Mouse (Mus musculus) brown adipose tissue, adult 24 weeks (tissue): ENCODE measurements at regions not wholly inside any gene's neighbourhood (a gene's known extent, or its start where the extent isn't known, plus 50 kb on each side); places are given as distances from the start of the nearest gene placed in this dataset.
"Not testable (repeated sequence)": the region's sequence is repeated elsewhere in the genome, so short reads cannot be mapped to it uniquely, and the experiment has no call there.

ENCODE experiments used
- H3K27ac ChIP-seq: fragments of 200-500 bp; replicated peaks from 2 replicates; pipeline ENCODE4 v1.5.1; 2012; ENCODE audit warnings: low read depth, mild to moderate bottlenecking, low read length
- H3K4me1 ChIP-seq: fragments of 200-500 bp; 2 replicates; pipeline ENCODE4 v1.6.1; 2012; ENCODE audit warnings: low read length, mixed read lengths; ENCODE audit not compliant: control insufficient read depth, insufficient read depth, insufficient read length
- H3K4me3 ChIP-seq: fragments of 200-500 bp; 2 replicates; pipeline ENCODE4 v1.5.1; 2012; ENCODE audit warnings: low read depth, mild to moderate bottlenecking, low read length, moderate library complexity; ENCODE audit not compliant: insufficient read depth

DNA sequence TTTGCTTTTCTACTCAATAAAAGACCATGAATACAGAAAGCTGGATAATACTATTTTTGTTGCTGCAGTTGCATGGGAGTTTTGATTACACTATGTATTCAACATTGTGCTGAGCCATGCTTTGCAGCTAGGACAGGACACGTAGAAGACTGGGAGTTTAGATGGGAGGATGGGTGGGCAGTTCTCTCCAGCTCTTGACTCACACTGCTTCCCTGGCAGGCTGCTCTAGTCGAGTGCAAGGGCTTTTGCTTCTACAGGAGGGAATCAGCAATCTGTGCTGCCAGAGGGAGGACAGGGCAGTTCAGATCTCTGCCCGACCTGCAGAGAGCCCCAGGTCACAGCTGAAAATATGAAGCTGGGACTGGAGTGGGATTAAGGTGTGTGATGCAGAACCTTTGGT lies 135.3 kb upstream of the Camk1g start:
- no peak overlapping the region for H3K4me3 ChIP-seq
- H3K27ac ChIP-seq, result no peak overlapping the region
- no peaks in the 10 kb centered on the region for H3K4me1 ChIP-seq

- no peak overlapping the region for H3K27ac ChIP-seq
- H3K4me3 ChIP-seq, result no peak overlapping the region
- H3K4me1 ChIP-seq, result no peaks in the 10 kb centered on the region
Observed at GRCm38 (mm10) chr1:193504611-193505010, 134.5 kb upstream of the Camk1g start.

GRCm38 (mm10) chr1:193503624-193504325 lies 133.7 kb upstream of the Camk1g start:
- Histone ChIP-seq H3K27ac (no peak overlapping the region), H3K4me3 (no peak overlapping the region), H3K4me1 (no peaks in the 10 kb centered on the region)

DNA sequence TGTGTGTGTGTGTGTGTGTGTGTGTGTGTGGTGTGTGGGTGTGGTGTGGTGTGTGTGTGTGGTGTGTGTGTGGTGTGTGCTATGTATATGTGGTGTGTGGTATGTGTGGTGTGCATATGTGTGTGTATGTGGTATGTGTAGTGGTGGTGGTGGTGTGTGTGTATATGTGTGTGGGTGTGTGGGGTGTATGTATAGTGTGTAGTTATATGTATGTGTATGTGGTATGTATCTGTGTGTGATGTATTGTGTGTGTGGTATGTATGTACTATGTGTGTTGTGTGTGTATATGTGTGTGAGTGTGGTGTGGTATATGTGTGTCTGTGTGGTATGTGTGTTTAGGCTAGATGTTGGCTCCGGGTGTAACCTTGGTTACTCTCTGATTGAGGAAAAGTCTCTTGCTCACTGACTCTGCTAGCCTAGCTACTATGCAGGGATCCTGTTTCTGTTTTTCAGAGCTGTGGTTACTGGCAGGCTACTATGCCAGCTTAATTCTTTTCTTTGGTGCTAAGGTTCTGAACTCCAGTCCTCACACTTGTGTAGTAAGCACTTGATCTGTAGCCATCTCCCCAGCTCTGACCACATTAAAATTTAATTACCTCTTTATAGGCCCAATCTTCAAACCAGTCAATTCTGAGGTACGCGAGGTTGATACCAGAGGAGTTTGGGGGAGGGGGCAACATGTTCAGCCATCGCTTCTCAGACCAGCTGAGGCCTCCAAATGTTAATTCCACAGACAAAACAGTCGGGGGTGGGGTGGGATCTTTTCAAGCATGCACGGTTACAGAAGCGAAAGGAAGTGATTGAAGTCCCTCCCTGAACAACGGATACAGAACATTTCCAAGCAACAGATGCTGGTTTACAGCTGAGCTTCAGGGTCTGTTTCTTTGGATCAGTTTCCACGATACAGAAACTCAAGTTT lies 126.4 kb upstream of the Camk1g start:
- Histone ChIP-seq H3K4me1 (no peaks in the 10 kb centered on the region), H3K27ac (no peak overlapping the region), H3K4me3 (no peak overlapping the region)

DNA sequence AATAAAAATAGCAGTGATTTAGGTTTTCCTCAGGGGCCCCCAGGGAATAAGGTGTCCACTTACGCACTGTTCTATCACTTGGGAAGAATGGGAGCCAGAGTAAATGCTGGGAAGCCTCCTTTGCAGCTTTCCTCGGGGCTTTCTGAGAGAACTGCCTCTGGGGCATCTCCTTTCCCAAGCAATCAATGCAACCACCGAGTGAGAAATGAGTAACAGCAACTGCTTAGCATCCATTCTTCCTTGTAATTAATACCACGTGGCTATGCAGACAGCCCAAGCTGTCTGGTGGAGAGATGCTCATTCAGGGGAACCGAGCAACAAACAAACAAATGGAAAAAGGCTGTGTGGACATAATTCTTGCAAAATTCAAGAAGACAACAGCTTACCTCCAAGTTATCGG lies 117.9 kb upstream of the Camk1g start:
- no peaks in the 10 kb centered on the region for H3K4me1 ChIP-seq
- H3K4me3 ChIP-seq, result no peak overlapping the region
- H3K27ac ChIP-seq, result no peak overlapping the region

GRCm38 (mm10) chr1:193486668-193487067 lies 116.6 kb upstream of the Camk1g start:
- H3K4me3 ChIP-seq, H3K4me1 ChIP-seq, H3K27ac ChIP-seq: not testable (repeated sequence)

DNA sequence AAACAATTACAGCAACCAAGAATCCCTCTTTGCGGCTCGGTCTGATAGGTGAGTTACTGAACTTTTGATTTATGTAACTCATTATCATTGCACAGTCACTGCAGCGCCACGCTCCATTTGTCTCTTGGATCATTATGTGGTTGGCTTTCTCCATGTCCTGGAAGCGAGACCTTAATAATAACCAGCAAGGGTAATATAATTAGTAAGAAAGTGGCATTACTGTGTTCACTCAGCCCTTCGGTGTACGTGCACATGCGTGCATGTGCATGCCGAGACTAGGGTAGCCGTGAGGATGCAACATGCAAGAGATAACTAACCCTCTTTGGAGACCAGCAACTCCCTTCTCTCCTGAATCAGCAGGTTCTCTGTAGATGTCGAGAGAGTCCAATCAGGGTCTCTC lies 114.9 kb upstream of the Camk1g start:
- Histone ChIP-seq H3K4me3 (no peak overlapping the region), H3K27ac (no peak overlapping the region), H3K4me1 (no peaks in the 10 kb centered on the region)

GRCm38 (mm10) chr1:193477298-193477697 lies 107.2 kb upstream of the Camk1g start:
- Histone ChIP-seq H3K4me1 (no peaks in the 10 kb centered on the region), H3K4me3 (no peak overlapping the region), H3K27ac (no peak overlapping the region)

GRCm38 (mm10) chr1:193476805-193477204 lies 106.7 kb upstream of the Camk1g start:
- H3K4me3 ChIP-seq, result no peak overlapping the region

GRCm38 (mm10) chr1:193466306-193466705 lies 96.2 kb upstream of the Camk1g start:
- Histone ChIP-seq H3K4me3 (no peak overlapping the region), H3K27ac (no peak overlapping the region), H3K4me1 (no peaks in the 10 kb centered on the region)

More at GRCm38 (mm10) chr1:193476805-193477204, 106.7 kb upstream of the Camk1g start:
- H3K4me1 ChIP-seq, result no peaks in the 10 kb centered on the region
- H3K27ac ChIP-seq, result no peak overlapping the region

- H3K4me3 ChIP-seq, result no peak overlapping the region
- no peaks in the 10 kb centered on the region for H3K4me1 ChIP-seq
- no peak overlapping the region for H3K27ac ChIP-seq
Observed at GRCm38 (mm10) chr1:193459735-193460134, 89.6 kb upstream of the Camk1g start.

GRCm38 (mm10) chr1:193457908-193458307 lies 87.8 kb upstream of the Camk1g start:
- Histone ChIP-seq H3K4me1 (no peaks in the 10 kb centered on the region), H3K27ac (no peak overlapping the region), H3K4me3 (no peak overlapping the region)

DNA sequence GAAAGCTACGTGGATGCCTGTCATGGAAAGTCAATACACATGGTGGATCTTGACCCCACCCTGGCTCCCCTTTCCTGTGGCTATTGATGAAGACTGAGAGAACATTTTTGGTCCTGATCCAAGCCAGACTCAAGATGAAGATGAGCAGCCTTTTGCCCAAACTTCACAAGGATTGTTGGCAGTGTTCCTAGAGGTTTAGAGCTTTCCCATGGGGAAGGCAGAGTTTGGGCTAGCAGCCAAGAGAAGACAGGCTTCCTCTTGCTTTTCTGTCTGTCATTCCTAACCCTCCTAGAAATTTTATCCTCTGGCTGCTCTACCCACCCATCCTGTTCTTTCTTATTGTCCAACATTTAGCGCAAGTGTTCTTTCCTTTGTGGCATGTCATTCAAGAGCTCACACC lies 83.6 kb upstream of the Camk1g start:
- Histone ChIP-seq H3K4me1 (no peaks in the 10 kb centered on the region), H3K27ac (no peak overlapping the region), H3K4me3 (no peak overlapping the region)

DNA sequence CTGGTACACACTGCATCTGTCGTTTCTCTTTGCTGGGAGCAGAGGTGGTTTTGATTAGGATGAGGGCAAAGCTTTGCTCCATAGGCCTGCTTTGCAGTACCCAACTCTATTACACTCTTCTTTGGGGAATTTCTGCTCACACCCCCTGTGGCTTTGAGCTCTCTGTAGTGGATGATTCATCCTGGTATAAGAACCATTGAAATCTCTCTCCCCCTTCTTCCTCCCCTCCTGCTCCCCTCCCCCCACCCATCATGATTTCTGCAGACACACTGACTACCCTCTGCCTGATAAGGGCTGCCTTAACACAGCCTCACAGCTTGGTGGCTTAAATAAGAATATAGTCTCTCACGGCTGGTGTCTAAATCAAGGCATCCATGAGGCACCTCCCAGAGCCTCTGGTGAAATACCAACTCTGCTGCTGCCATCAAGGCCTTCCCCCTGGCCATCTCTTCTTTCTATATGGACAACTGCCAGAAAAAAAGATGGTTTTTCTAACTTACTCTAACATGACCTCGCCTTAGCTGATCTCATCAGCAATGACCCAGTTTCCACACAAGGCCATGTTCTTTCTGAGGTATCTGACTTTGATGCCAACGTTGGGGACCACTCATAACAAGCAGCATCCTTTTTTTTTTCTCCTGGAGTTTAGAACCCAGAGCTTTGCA lies 81.5 kb upstream of the Camk1g start:
- Histone ChIP-seq H3K27ac (no peak overlapping the region), H3K4me3 (no peak overlapping the region), H3K4me1 (no peaks in the 10 kb centered on the region)

GRCm38 (mm10) chr1:193450814-193451213 lies 80.7 kb upstream of the Camk1g start:
- Histone ChIP-seq H3K27ac (no peak overlapping the region), H3K4me1 (no peaks in the 10 kb centered on the region), H3K4me3 (no peak overlapping the region)
